Mouse (Mus musculus) CD4-positive, CD25-positive, alpha-beta regulatory T cell, adult 2 months (primary cell): ENCODE measurements at regions not wholly inside any gene's neighbourhood (a gene's known extent, or its start where the extent isn't known, plus 50 kb on each side); places are given as distances from the start of the nearest gene placed in this dataset.

Experiments
- DNase-seq: peaks from one replicate; pipeline ENCODE4 v3.0.0-alpha.2; 2012; ENCODE audit warnings: low read depth, low spot score

- peak; percentile 86 for DNase-seq
These were observed 158.1 kb downstream of the Icos start for GRCm38 (mm10) chr1:61135597-61136545.

DNA sequence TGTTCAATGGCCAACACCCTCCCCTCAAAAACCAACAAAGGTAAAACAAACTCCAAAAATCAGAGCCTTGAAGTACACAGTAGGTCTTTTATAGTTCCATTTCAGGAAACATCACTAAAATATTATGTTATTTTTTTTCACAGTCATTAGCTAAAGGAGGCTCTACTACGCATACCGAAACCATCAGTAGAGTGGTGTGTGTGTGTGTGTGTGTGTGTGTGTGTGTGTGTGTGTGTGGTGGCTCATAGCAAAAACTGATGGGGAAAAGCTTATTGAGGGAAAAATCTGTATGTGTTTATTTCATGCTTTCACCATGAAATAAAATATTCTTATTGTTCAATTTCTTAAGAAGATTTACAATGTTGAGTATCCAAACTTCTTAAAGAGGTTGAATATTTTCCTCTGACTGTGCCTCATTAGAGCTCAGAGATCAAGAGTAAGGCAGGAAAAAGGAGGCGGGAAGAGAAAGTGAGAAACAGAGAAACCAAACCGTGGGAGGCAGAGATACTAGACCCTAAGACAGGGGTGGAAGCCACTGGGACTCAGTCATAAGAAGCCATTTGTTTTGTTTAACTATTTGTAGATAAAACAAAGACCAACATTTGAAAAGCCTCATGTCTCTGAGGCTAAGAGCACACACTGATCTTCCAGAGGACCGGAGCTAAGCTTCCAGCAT is 159.6 kb downstream of the Icos start:
- DNase-seq: peak; percentile 47

- peak; percentile 15 for DNase-seq
These were observed 160.2 kb downstream of the Icos start for GRCm38 (mm10) chr1:61137954-61138353.

DNA sequence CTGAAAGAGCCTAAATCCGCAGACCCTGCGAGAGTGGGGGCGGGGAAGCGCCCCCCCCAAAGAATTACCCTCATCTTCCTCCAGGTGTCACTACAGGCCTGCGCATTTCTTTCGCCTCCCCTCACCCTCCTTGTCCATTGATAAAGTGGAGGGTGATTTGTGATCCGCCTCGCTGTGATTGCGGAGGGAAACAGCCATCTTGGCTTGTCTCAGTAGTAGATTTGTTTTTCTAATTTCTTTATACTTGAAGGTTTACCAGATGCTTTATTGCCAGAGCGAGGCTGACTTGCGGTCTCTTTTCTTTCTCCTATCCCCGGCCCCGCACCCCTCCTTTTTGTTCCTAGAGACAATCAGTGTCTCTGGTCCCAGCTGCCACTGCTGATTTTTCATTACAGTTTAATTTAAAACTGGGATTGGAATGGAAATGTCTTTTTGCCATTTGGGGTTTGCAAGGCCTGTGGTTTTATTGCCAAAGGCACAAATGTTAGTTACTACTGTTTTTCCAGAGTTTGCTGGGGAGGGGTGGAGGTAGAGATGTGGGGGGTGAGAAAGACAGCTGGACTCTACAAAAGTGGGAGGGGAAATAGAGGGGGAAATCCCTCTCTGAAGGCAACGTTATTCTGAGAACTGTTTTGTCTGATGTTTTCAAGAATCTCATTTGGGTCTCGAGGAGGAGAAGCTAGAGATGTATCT is 161.7 kb downstream of the Icos start:
- peak; percentile 86 for DNase-seq

DNA sequence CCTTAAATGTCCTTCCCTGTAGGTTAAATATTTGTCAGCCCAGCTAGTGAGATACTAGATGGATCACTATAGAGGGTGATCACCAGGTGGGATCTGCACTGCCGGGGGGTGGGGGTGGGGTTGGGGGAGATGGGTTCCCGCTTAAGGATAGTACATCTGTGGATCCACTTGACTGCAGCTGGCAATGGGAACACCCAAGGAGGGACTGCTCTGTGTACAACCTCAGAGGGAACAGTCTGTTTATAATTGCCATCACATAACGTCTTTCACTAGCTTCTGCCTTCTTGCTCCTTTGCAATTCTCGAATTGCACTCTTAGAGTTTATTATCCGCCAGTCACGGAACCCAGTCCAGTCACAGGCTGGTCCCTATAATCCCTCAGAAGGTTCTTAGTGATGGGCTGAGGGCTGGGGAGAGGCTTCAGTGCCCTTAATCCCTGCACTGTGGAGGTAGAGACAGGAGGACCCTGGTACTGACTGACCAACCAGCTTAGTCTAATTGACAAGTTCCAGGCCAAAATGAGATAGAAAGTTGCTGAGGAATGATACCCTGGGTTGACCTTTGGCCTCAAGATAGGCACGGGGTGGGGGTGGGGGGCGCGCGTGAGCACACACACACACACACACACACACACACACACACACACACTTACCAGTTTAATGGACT is 162.4 kb downstream of the Icos start:
- DNase-seq: peak; percentile 14

- DNase-seq: peak; percentile 30
These were observed 163.3 kb downstream of the Icos start for GRCm38 (mm10) chr1:61140870-61141591.

DNA sequence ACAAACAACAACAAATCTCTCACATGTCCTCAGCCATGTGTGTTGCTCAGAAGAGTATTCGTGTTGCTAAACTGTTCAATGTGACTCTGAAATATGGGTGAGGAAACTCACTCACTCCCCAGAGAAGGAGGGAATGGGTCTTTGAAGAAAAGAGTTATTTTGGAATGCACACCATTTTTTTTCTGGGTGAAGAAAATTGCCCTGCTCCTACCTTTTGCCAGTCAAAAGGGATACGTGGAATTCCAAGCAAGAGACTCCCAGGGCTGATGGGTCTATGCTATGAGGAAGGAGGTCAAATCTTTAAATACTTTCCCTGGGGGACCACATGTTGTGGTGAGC is 163.8 kb downstream of the Icos start:
- no peak for DNase-seq

DNA sequence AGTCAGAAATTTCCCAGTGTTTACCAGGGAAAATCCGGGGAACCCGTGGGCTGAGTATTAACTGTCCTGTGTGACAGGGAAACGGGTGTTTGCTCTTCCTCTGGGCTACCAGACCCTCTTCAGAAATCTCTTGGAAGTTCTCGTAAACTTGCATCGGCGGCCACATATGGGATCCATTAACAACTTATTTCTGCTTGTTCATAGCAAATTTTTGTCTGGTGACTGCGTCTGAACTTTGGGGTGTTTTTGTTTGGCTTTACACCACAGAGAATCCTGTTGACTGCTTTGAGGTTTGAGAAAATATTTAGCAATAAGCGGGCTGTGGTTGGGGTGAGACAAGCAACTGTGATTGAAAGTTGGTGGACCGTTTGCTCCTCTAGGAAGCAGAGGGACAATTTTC is 164.2 kb downstream of the Icos start:
- DNase-seq: peak; percentile 11

DNA sequence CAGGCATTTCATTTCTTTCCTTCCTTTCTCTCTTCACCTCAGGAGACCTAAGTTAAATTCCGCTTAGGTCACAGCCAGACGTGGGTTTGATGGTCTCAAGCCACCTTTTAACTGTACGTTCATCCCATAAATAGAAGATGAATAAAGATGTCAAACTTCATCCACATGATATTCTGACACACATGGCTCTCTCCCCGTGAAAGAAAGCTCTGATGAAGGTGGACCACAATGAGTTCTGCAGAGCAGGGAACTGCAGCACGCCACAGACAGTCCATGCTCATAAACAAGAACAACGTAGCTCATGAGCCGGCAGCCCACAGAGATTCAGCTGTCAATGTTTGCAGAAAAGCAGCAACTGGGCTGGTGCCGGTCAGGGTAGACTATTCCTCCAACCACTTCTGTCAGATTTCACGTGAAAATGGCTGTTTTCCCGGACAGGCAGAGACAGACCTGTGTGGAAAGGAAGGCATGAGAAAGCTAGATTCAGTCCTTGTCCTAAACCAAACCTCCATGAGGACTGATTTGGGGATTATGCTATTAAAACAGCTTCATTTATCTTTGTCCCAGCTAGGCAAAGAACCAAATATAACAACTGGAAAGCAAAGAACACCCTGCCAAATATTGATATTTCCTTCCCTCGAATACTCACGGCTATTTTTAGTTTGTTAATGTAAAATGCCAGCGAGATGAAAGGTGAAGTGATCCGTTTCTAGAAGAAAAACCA is 165.5 kb downstream of the Icos start:
- DNase-seq: no peak

- DNase-seq: no peak
These were observed 166.0 kb downstream of the Icos start for GRCm38 (mm10) chr1:61143754-61144066.

DNA sequence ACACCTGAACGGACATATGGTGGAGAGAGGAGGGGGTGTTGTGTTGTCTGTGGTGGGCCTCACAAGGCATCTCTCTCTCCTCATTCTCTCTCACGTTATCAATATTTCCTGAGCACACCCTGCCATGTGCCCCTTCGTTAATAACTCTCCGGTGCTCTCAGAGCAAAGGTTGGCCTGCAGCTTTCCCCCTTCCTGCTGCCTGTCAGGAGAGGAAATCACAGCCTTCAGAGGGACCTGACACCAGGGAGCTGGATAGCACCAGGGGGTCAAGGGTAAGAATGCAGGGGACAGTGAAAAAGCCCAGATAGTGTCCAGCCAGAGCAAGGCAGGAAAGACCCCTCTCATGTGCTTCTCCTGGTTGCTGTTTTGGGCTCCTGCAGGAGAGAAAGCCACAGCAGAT is 167.3 kb downstream of the Icos start:
- DNase-seq: no peak

DNA sequence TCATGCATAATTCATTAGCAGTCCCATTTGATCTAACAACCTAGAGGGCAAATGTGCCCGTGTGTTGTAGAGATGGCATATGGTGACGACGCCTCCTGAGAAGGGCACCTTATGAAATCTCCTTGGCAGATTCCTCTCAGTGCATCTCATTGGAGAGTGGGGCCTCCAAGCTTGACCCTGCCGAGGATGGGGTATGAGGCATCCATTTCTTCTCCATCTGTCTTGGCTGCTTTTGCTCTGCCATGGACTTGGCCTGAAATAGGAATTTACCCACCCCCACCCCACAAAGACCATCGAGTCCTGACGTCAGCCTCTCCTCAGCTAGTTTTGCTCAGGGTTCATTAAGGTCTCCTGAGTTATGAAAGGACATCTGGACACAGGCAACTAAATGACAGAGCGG is 167.8 kb downstream of the Icos start:
- no peak for DNase-seq

- no peak for DNase-seq
These were observed 168.5 kb downstream of the Icos start for GRCm38 (mm10) chr1:61146222-61146723.

DNA sequence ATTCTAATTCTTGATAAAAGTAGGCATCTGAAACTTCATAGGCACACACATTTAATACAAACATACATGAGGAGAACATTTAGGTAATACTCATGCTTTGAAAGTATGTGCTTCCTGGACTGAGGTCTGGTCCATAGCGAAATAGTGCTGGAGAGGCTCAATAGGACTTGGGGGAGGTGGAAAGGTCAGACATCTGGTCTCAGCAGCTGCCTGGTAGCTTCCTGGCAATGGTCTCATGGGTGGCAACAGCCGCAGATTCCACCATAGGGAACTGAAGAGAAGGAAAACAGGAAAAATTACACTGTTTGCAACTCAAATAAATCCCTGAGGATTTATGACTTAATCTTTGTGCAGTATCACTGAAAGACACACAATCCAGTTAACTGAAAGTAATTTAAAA is 174.0 kb downstream of the Icos start:
- DNase-seq: no peak

- DNase-seq: no peak
These were observed 174.4 kb downstream of the Icos start for GRCm38 (mm10) chr1:61152157-61152556.

DNA sequence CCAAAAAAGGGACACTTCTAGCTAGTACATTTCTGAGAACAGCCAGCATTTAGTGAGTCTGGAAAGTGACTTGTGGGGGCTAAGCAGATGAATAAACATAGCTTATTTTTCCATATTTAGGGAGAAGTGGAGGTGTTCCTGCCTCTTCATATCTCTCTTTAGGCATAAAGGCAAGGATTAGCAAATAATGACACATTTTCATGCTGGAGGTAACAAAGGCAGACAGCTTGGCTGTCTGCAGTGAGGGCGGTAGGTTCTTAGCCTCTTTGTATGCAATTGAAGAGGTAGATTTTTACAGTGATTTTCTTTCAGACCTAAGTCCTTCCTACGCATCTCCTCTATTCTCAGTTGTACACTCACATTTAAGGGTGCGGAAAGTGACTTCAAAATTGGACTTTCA is 176.5 kb downstream of the Icos start:
- no peak for DNase-seq

DNA sequence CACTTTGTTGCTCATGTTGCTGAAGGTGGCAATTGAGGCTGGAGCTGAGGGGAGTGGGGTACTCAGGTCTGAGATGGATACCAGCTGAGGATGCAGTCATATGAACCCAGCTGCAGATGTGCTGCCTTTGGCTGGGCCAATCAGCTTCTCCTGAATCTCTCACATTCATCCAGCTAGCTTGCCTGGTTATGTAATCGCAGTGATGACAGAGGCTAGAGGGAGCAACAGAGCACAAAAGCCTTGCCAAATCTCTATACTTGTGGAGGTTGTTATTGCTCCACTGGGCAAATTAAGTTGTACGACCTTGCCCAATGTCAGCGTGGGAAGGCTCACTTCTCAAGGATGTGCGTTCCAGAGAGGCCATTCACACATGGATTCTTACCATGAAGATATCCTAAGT is 179.5 kb downstream of the Icos start:
- no peak for DNase-seq

GRCm38 (mm10) chr1:61160505-61160904 is 182.8 kb downstream of the Icos start:
- no peak for DNase-seq

- no peak for DNase-seq
These were observed 186.5 kb downstream of the Icos start for GRCm38 (mm10) chr1:61164271-61164670.

- DNase-seq: no peak
These were observed 194.2 kb downstream of the Icos start for GRCm38 (mm10) chr1:61171941-61172340.

- DNase-seq: no peak
These were observed 195.2 kb downstream of the Icos start for GRCm38 (mm10) chr1:61172946-61173345.
